Mouse (Mus musculus) liver, adult 2 months (tissue): ENCODE data around the gene Faxc. TPM values are rescaled to one million over a fixed set of nuclear protein-coding genes. Genes with fewer than 3 reads are reported as not detected.

Experiments used
- DNase-seq: peaks from one replicate; pipeline ENCODE4 v3.0.0-alpha.2; 2011; ENCODE audit warnings: low read depth, low spot score; ENCODE audit errors: extremely low read depth
- H3K27ac ChIP-seq: fragments of 200-500 bp; replicated peaks from 2 replicates; pipeline ENCODE4 v1.5.1; 2012; ENCODE audit warnings: low read depth, mild to moderate bottlenecking, control low read depth, inconsistent platforms, low read length; ENCODE audit not compliant: insufficient read depth
- H3K27me3 ChIP-seq: fragments of 200-500 bp; 2 replicates; pipeline ENCODE4 v1.6.1; 2012; ENCODE audit warnings: mild to moderate bottlenecking, moderate library complexity, low read length, inconsistent platforms; ENCODE audit not compliant: control insufficient read depth, insufficient read depth
- H3K36me3 ChIP-seq: fragments of 200-500 bp; 2 replicates; pipeline ENCODE4 v1.6.1; 2012; ENCODE audit warnings: low read length, inconsistent platforms; ENCODE audit not compliant: control insufficient read depth, insufficient read depth
- H3K4me1 ChIP-seq: fragments of 200-500 bp; 2 replicates; pipeline ENCODE4 v1.6.1; 2011; ENCODE audit warnings: low read length; ENCODE audit not compliant: control insufficient read depth, insufficient read depth
- H3K4me3 ChIP-seq: fragments of 200-500 bp; 2 replicates; pipeline ENCODE4 v1.5.1; 2011; ENCODE audit warnings: low read depth, mild to moderate bottlenecking, control low read depth, low read length, moderate library complexity; ENCODE audit not compliant: insufficient read depth
- H3K79me2 ChIP-seq: fragments of 200-500 bp; 2 replicates; pipeline ENCODE4 v1.6.1; 2012; ENCODE audit warnings: inconsistent platforms, mild to moderate bottlenecking, low read length, moderate library complexity; ENCODE audit not compliant: control insufficient read depth, insufficient read depth
- H3K9ac ChIP-seq: fragments of 200-500 bp; 2 replicates; pipeline ENCODE4 v1.6.1; 2012; ENCODE audit warnings: low read depth, mild to moderate bottlenecking, control low read depth, inconsistent platforms, low read length
- CTCF ChIP-seq: fragments of 200-500 bp; IDR thresholded peaks from 2 replicates; pipeline ENCODE4 v1.5.1; 2011; ENCODE audit warnings: low read depth, low read length, control low read depth
- POLR2A ChIP-seq: fragments of 200-500 bp; IDR thresholded peaks from 2 replicates; pipeline ENCODE4 v1.6.1; 2011; ENCODE audit warnings: low read length, control low read depth; ENCODE audit not compliant: insufficient read depth; ENCODE audit errors: extremely low read depth
- WGBS: fragments of 180-500 bp; shearing (Covaris S2); methylation state at CpG from one replicate; pipeline ENCODE4 v1.1.7; 2018; 5-methylcytosine and 5-hydroxymethylcytosine counted together
- polyA plus RNA-seq: library from polyadenylated mRNA; depleted of rRNA; stranded (reverse); fragments of >200 nt; gene quantifications from 2 replicates; pipeline ENCODE4 v1.2.3, GENCODE M21; 2012
- total RNA-seq: library from RNA; depleted of rRNA; stranded (reverse); fragments of >200 nt; gene quantifications from 2 replicates; pipeline ENCODE4 v1.2.3, GENCODE M21; 2014

The Faxc gene
- total and polyA plus RNA-seq, 2 experiments = 0.09 TPM; not detected in 1

- no peak overlapping the region for H3K9ac ChIP-seq
- no peak for TF ChIP-seq POLR2A
- no peak for TF ChIP-seq CTCF
- 88% methylated on average over 9 of the region's 9 CpGs for WGBS
Observed at GRCm38 (mm10) chr4:21936424-21936823, 5.3 kb downstream of the Faxc start.

GRCm38 (mm10) chr4:21937890-21938289 is 6.8 kb downstream of the Faxc start:
- TF ChIP-seq POLR2A (no peak), CTCF (no peak)
- WGBS = 91% methylated on average over 8 of the region's 8 CpGs
- no peaks in the 10 kb centered on the region for H3K27me3 ChIP-seq
- no peak overlapping the region for H3K9ac ChIP-seq
- no peak overlapping the region for H3K27ac ChIP-seq
- H3K4me3 ChIP-seq = no peak overlapping the region
- no peaks in the 10 kb centered on the region for H3K36me3 ChIP-seq
- no peak for DNase-seq
- H3K79me2 ChIP-seq = no peaks in the 10 kb centered on the region
- no peaks in the 10 kb centered on the region for H3K4me1 ChIP-seq

More at GRCm38 (mm10) chr4:21936424-21936823, 5.3 kb downstream of the Faxc start:
- Histone ChIP-seq H3K27ac (no peak overlapping the region), H3K27me3 (peaks cover 6% of the 10 kb centered on the region), H3K4me1 (0 out of 2 replicates have a peak, but pooled peaks cover under 1% of the 10 kb centered on the region), H3K36me3 (no peaks in the 10 kb centered on the region), H3K79me2 (no peaks in the 10 kb centered on the region), H3K4me3 (no peak overlapping the region)
- DNase-seq = no peak

GRCm38 (mm10) chr4:21944672-21945071 is 13.5 kb downstream of the Faxc start:
- no peak overlapping the region for H3K9ac ChIP-seq
- no peak overlapping the region for H3K27ac ChIP-seq
- H3K4me1 ChIP-seq = no peaks in the 10 kb centered on the region
- 74% methylated on average over 3 of the region's 3 CpGs for WGBS
- H3K4me3 ChIP-seq = no peak overlapping the region
- no peaks in the 10 kb centered on the region for H3K79me2 ChIP-seq
- no peaks in the 10 kb centered on the region for H3K27me3 ChIP-seq
- no peaks in the 10 kb centered on the region for H3K36me3 ChIP-seq
- TF ChIP-seq CTCF = no peak
- TF ChIP-seq POLR2A = no peak
- no peak for DNase-seq

- H3K27ac ChIP-seq = no peak overlapping the region
- peak; percentile 33 for DNase-seq
- H3K9ac ChIP-seq = no peak overlapping the region
- 30% methylated on average over 6 of the region's 6 CpGs for WGBS
- no peak overlapping the region for H3K4me3 ChIP-seq
- H3K36me3 ChIP-seq = no peaks in the 10 kb centered on the region
- H3K27me3 ChIP-seq = no peaks in the 10 kb centered on the region
- TF ChIP-seq POLR2A (no peak), CTCF (peak; percentile 6; the same call in 1 of the 2 replicates)
- no peaks in the 10 kb centered on the region for H3K79me2 ChIP-seq
- H3K4me1 ChIP-seq = no peaks in the 10 kb centered on the region
Observed at GRCm38 (mm10) chr4:21951444-21951843, 20.3 kb downstream of the Faxc start.

GRCm38 (mm10) chr4:21952255-21952654 is 21.1 kb downstream of the Faxc start:
- no peak for TF ChIP-seq POLR2A
- no peak for TF ChIP-seq CTCF
- Histone ChIP-seq H3K4me1 (no peaks in the 10 kb centered on the region), H3K27me3 (no peaks in the 10 kb centered on the region), H3K9ac (no peak overlapping the region), H3K36me3 (no peaks in the 10 kb centered on the region), H3K79me2 (no peaks in the 10 kb centered on the region), H3K27ac (no peak overlapping the region), H3K4me3 (no peak overlapping the region)
- WGBS = 39% methylated on average over 2 of the region's 2 CpGs
- DNase-seq = no peak

- H3K9ac ChIP-seq = no peak overlapping the region
- no peaks in the 10 kb centered on the region for H3K79me2 ChIP-seq
- DNase-seq = peak; percentile 21
- no peaks in the 10 kb centered on the region for H3K4me1 ChIP-seq
- no peaks in the 10 kb centered on the region for H3K27me3 ChIP-seq
- H3K27ac ChIP-seq = no peak overlapping the region
- WGBS = 54% methylated on average over 7 of the region's 7 CpGs
- no peak overlapping the region for H3K4me3 ChIP-seq
- TF ChIP-seq CTCF (peak; percentile 72), POLR2A (no peak)
- H3K36me3 ChIP-seq = no peaks in the 10 kb centered on the region
Observed at GRCm38 (mm10) chr4:21957570-21958321, 26.6 kb downstream of the Faxc start.
